Mouse (Mus musculus) forebrain, embryonic 11.5 days (tissue): ENCODE measurements around the gene Atcay. TPM values are rescaled to one million over a fixed set of nuclear protein-coding genes. Genes with fewer than 3 reads are reported as not detected.
"Not testable (repeated sequence)": the region's sequence is repeated elsewhere in the genome, so short reads cannot be mapped to it uniquely, and the experiment has no call there.

Experiments used
- ATAC-seq: fragments of 200-750 bp; cut with Nextera tagmentation; replicated peaks from 2 replicates; pipeline ENCODE4 v1.8.0; 2017; ENCODE audit warnings: moderate TSS enrichment; ENCODE audit not compliant: low FRiP score
- DNase-seq: peaks from one replicate; pipeline ENCODE4 v3.0.0-alpha.2; 2017; ENCODE audit warnings: low spot score
- H3K27ac ChIP-seq: fragments of 300-500 bp; sonication (generic); 2 replicates; pipeline ENCODE4 v1.5.1; 2014; ENCODE audit warnings: low read depth, low read length
- H3K27me3 ChIP-seq: fragments of 300-500 bp; sonication (generic); 2 replicates; pipeline ENCODE4 v1.6.1; 2014; ENCODE audit warnings: mild to moderate bottlenecking, low read length, mixed read lengths; ENCODE audit not compliant: control insufficient read depth, insufficient read depth
- H3K36me3 ChIP-seq: fragments of 300-500 bp; sonication (generic); 2 replicates; pipeline ENCODE4 v1.6.1; 2014; ENCODE audit warnings: mild to moderate bottlenecking, low read length, moderate library complexity, mixed read lengths; ENCODE audit not compliant: control insufficient read depth, insufficient read depth
- H3K4me1 ChIP-seq: fragments of 300-500 bp; sonication (generic); replicated peaks from 2 replicates; pipeline ENCODE4 v1.6.1; 2014; ENCODE audit warnings: low read length, mixed read lengths; ENCODE audit not compliant: control insufficient read depth, insufficient read depth
- H3K4me2 ChIP-seq: fragments of 300-500 bp; sonication (generic); 2 replicates; pipeline ENCODE4 v1.6.1; 2014; ENCODE audit warnings: low read depth, mild to moderate bottlenecking, low read length, moderate library complexity, mixed read lengths; ENCODE audit not compliant: severe bottlenecking
- H3K4me3 ChIP-seq: fragments of 300-500 bp; sonication (generic); 2 replicates; pipeline ENCODE4 v1.5.1; 2014; ENCODE audit warnings: low read depth, low read length
- H3K9ac ChIP-seq: fragments of 300-500 bp; sonication (generic); 2 replicates; pipeline ENCODE4 v1.6.1; 2014; ENCODE audit warnings: low read length
- H3K9me3 ChIP-seq: fragments of 300-500 bp; sonication (generic); 2 replicates; pipeline ENCODE4 v1.6.1; 2016; ENCODE audit warnings: low read length, mixed read lengths; ENCODE audit not compliant: control insufficient read depth
- WGBS: fragments of 180-500 bp; shearing (Covaris S2); extraction: QIAGEN DNeasy Blood & Tissue Kit; methylation state at CpG from one replicate; pipeline ENCODE4 v1.1.7; 2014; 5-methylcytosine and 5-hydroxymethylcytosine counted together
- polyA plus RNA-seq: library from polyadenylated mRNA; unstranded; fragments of >200 nt; fragmentation: Nextera tagmentation; extraction: Ambion mirVana; gene quantifications from 2 replicates; pipeline ENCODE4 v1.2.1, GENCODE M21; 2014

Atcay gene
- polyA plus RNA-seq, 1 experiment from 2014 or later, result 20.9 TPM

- H3K36me3 ChIP-seq, result no peaks in the 10 kb centered on the region
- no peak overlapping the region for H3K9ac ChIP-seq
- DNase-seq (no peak), ATAC-seq (no peak)
- no peak overlapping the region for H3K4me2 ChIP-seq
- H3K9me3 ChIP-seq, result no peaks in the 10 kb centered on the region
- no peak overlapping the region for H3K4me3 ChIP-seq
- 84% methylated on average over 6 of the region's 6 CpGs for WGBS
- H3K4me1 ChIP-seq, result peaks cover 7% of the 10 kb centered on the region; the same call in 1 of the 2 replicates
- peaks cover under 1% of the 10 kb centered on the region for H3K27me3 ChIP-seq
- H3K27ac ChIP-seq, result no peak overlapping the region
These were observed 3.6 kb upstream of the Atcay start for GRCm38 (mm10) chr10:81234206-81234605.

GRCm38 (mm10) chr10:81233226-81233585, 2.6 kb upstream of the Atcay start:
- Histone ChIP-seq H3K27me3 (no peaks in the 10 kb centered on the region; the same call in 1 of the 2 replicates), H3K9me3 (no peaks in the 10 kb centered on the region), H3K9ac (peak overlapping the region; percentile 78), H3K27ac (no peak overlapping the region), H3K4me2 (peak overlapping the region; percentile 56), H3K4me3 (peak overlapping the region; percentile 75), H3K4me1 (peaks cover 7% of the 10 kb centered on the region; the same call in 1 of the 2 replicates), H3K36me3 (no peaks in the 10 kb centered on the region)
- peak; percentile 69 for ATAC-seq
- no peak for DNase-seq
- WGBS, result 2% methylated on average over 28 of the region's 28 CpGs

- Histone ChIP-seq H3K4me2 (peak within 1 kb of the TSS; percentile 56), H3K27ac (no peak within 1 kb of the TSS), H3K9ac (peak within 1 kb of the TSS; percentile 78), H3K36me3 (no peaks in the 10 kb centered on the region), H3K4me3 (peak within 1 kb of the TSS; percentile 75), H3K4me1 (peaks cover 7% of the 10 kb centered on the region; the same call in 1 of the 2 replicates), H3K27me3 (no peaks in the 10 kb centered on the region; the same call in 1 of the 2 replicates), H3K9me3 (no peaks in the 10 kb centered on the region)
- WGBS, result 8% methylated on average over 29 of the region's 29 CpGs
- DNase-seq (peak; percentile 93), ATAC-seq (peak; percentile 79)
These were observed 2.1 kb upstream of the Atcay start, which contains the start of gene Zfr2 for GRCm38 (mm10) chr10:81232580-81233225. Zfr2 (plus strand) TSS chr10:81233155.

GRCm38 (mm10) chr10:81231436-81231835, 803 bp upstream of the Atcay start:
- Histone ChIP-seq H3K4me3 (no peak overlapping the region; the same call in 1 of the 2 replicates), H3K9me3 (no peaks in the 10 kb centered on the region), H3K9ac (0 out of 2 replicates have a peak overlapping the region, but pooled peaks have one; percentile 12), H3K27ac (no peak overlapping the region), H3K36me3 (no peaks in the 10 kb centered on the region), H3K4me2 (peak overlapping the region; percentile 53; the same call in 1 of the 2 replicates), H3K4me1 (peaks cover 7% of the 10 kb centered on the region; the same call in 1 of the 2 replicates), H3K27me3 (no peaks in the 10 kb centered on the region; the same call in 1 of the 2 replicates)
- WGBS, result 45% methylated on average over 7 of the region's 7 CpGs
- ATAC-seq, result 0 out of 2 replicates have a peak, but pooled peaks have one; percentile 4
- no peak for DNase-seq

- H3K4me2 ChIP-seq, result peak overlapping the region; percentile 53
- no peaks in the 10 kb centered on the region for H3K9me3 ChIP-seq
- no peak overlapping the region for H3K27ac ChIP-seq
- WGBS, result 13% methylated on average over 20 of the region's 20 CpGs
- peak overlapping the region; percentile 70 for H3K9ac ChIP-seq
- no peaks in the 10 kb centered on the region for H3K36me3 ChIP-seq
- H3K4me1 ChIP-seq, result peaks cover 7% of the 10 kb centered on the region; the same call in 1 of the 2 replicates
- ATAC-seq, result no peak
- H3K27me3 ChIP-seq, result no peaks in the 10 kb centered on the region; the same call in 1 of the 2 replicates
- DNase-seq, result no peak
- peak overlapping the region; percentile 41 for H3K4me3 ChIP-seq
These were observed 747 bp downstream of the Atcay start for GRCm38 (mm10) chr10:81229735-81230437.

GRCm38 (mm10) chr10:81223731-81224130, 6.9 kb downstream of the Atcay start:
- H3K27me3 ChIP-seq, H3K36me3 ChIP-seq, H3K27ac ChIP-seq, H3K9ac ChIP-seq, H3K4me2 ChIP-seq, ATAC-seq, H3K4me1 ChIP-seq, H3K9me3 ChIP-seq, H3K4me3 ChIP-seq, DNase-seq: not testable (repeated sequence)
- WGBS, result 69% methylated on average over 2 of the region's 2 CpGs

GRCm38 (mm10) chr10:81221402-81222015, 9.1 kb downstream of the Atcay start:
- Histone ChIP-seq H3K4me3 (no peak overlapping the region), H3K9me3 (no peaks in the 10 kb centered on the region), H3K27ac (no peak overlapping the region), H3K27me3 (no peaks in the 10 kb centered on the region), H3K4me2 (no peak overlapping the region), H3K36me3 (no peaks in the 10 kb centered on the region), H3K4me1 (no peaks in the 10 kb centered on the region), H3K9ac (no peak overlapping the region)
- WGBS, result 89% methylated on average over 5 of the region's 5 CpGs
- ATAC-seq (no peak), DNase-seq (no peak)

GRCm38 (mm10) chr10:81217964-81218363, 12.7 kb downstream of the Atcay start:
- H3K36me3 ChIP-seq, result no peaks in the 10 kb centered on the region; the same call in 1 of the 2 replicates
- peak; percentile 82 for DNase-seq
- H3K9me3 ChIP-seq, result no peaks in the 10 kb centered on the region
- ATAC-seq, result no peak; the same call in 1 of the 2 replicates
- H3K4me2 ChIP-seq, result no peak overlapping the region
- no peak overlapping the region for H3K9ac ChIP-seq
- WGBS, result 40% methylated on average over 7 of the region's 7 CpGs
- no peak overlapping the region for H3K27ac ChIP-seq
- H3K4me3 ChIP-seq, result no peak overlapping the region
- no peaks in the 10 kb centered on the region for H3K4me1 ChIP-seq
- no peaks in the 10 kb centered on the region for H3K27me3 ChIP-seq
